Mouse (Mus musculus) liver, embryonic 14.5 days (tissue): ENCODE results near the gene Gpr156. TPM values are rescaled to one million over a fixed set of nuclear protein-coding genes. Genes with fewer than 3 reads are reported as not detected.
A peak's percentile ranks its signal among the peaks of the same experiment; 100 is the strongest.

Experiments used
- ATAC-seq: fragments of 200-750 bp; cut with Nextera tagmentation; 2 replicates; pipeline ENCODE4 v1.8.0; 2017; ENCODE audit warnings: moderate number of reproducible peaks, mild to moderate bottlenecking, moderate library complexity; ENCODE audit not compliant: insufficient read depth
- DNase-seq, 3 experiments: peaks; one replicate each; pipeline ENCODE4 v3.0.0-alpha.2; 2012 to 2013; ENCODE audit warnings: low read depth in 3 of 3, low spot score in 3 of 3
- H3K27ac ChIP-seq: fragments of 300-500 bp; sonication (generic); 2 replicates; pipeline ENCODE4 v1.5.1; 2014; ENCODE audit warnings: moderate library complexity, mild to moderate bottlenecking, control low read depth, inconsistent platforms
- H3K27me3 ChIP-seq: fragments of 300-500 bp; sonication (generic); 2 replicates; pipeline ENCODE4 v1.6.1; 2014; ENCODE audit warnings: mild to moderate bottlenecking, low read length, moderate library complexity; ENCODE audit not compliant: control insufficient read depth, insufficient read depth
- H3K36me3 ChIP-seq: fragments of 300-500 bp; sonication (generic); replicated peaks from 2 replicates; pipeline ENCODE4 v1.6.1; 2014; ENCODE audit warnings: low read depth; ENCODE audit not compliant: control insufficient read depth, insufficient read depth
- H3K4me1 ChIP-seq, 2 experiments: fragments of 200-500 bp in 1 of 2; fragments of 300-500 bp in 1 of 2; sonication (generic) in 1 of 2; replicated peaks; 2 replicates each; pipeline ENCODE4 v1.6.1; 2012 to 2014; ENCODE audit warnings: antibody characterized with exemption in 1 of 2, inconsistent platforms in 1 of 2, low read length in 1 of 2; ENCODE audit not compliant: control insufficient read depth in 2 of 2, insufficient read depth in 2 of 2
- H3K4me2 ChIP-seq: fragments of 300-500 bp; sonication (generic); 2 replicates; pipeline ENCODE4 v1.6.1; 2014; ENCODE audit warnings: low read depth, mild to moderate bottlenecking, control low read depth, moderate library complexity
- H3K4me3 ChIP-seq, 2 experiments: fragments of 200-500 bp in 1 of 2; fragments of 300-500 bp in 1 of 2; sonication (generic) in 1 of 2; 2 replicates each; pipeline ENCODE4 v1.5.1; 2012 to 2014; ENCODE audit warnings: low read depth in 2 of 2, low read length in 2 of 2, mild to moderate bottlenecking in 2 of 2, control low read depth in 1 of 2, inconsistent platforms in 1 of 2, moderate library complexity in 1 of 2; ENCODE audit not compliant: insufficient read depth in 1 of 2
- H3K9ac ChIP-seq: fragments of 300-500 bp; sonication (generic); replicated peaks from 2 replicates; pipeline ENCODE4 v1.6.1; 2014; ENCODE audit warnings: mild to moderate bottlenecking, control low read depth, moderate library complexity
- H3K9me3 ChIP-seq: fragments of 300-500 bp; sonication (generic); 2 replicates; pipeline ENCODE4 v1.6.1; 2016; ENCODE audit warnings: low read length, mixed read lengths; ENCODE audit not compliant: control insufficient read depth
- CTCF ChIP-seq: IDR thresholded peaks from 2 replicates; pipeline ENCODE4 v1.5.1; 2016; ENCODE audit warnings: antibody characterized with exemption, low read depth, control low read depth
- EP300 ChIP-seq: IDR thresholded peaks from 2 replicates; pipeline ENCODE4 v1.6.1; 2016; ENCODE audit warnings: antibody characterized with exemption, low read depth
- WGBS: fragments of 180-500 bp; shearing (Covaris S2); extraction: QIAGEN DNeasy Blood & Tissue Kit; methylation state at CpG from one replicate; pipeline ENCODE4 v1.1.7; 2014; ENCODE audit not compliant: insufficient replicate concordance; 5-methylcytosine and 5-hydroxymethylcytosine counted together
- polyA plus RNA-seq, 2 experiments: library from polyadenylated mRNA; depleted of rRNA in 1 of 2; stranded (reverse) in 1 of 2; unstranded in 1 of 2; fragments of >200 nt; fragmentation: Nextera tagmentation in 1 of 2; extraction: Ambion mirVana in 1 of 2; gene quantifications; 2 replicates each; pipeline versions ENCODE4 v1.2.1 to v1.2.3; 2012 to 2014

The Gpr156 gene
- polyA plus RNA-seq, 2 experiments, result 0.01 TPM; not detected in 1

DNA sequence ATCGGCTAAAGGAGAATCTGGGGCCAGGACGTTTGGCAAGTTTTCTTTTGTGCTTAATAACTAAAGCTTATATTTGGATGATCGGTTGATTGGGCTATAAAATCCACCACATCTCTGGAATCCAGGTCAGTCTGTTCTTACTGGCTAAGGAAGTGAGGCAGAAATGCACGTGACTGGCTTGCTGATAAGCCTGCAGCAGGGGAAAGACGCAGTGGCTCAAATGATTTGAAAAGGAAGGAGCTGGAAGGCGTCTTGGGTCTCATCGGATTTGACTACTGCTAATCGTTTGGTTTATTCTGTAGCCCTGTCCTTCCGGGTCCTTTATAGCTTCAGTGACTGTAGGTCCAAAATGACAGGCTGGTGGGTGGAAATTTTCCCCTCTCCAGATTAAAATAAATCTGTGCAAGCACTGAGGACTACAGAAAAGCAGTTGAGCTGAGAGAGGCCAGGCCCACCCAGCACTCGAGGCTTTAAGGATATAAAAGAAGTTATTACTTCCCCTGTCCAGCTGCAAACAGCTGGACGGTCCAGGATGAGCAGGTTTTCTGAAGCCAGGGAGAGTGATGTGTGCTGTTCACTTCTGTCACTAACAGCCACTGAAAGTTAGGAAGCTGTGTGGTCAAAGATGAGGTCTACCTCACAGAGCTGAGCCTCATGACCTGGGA lies 57.7 kb downstream of the Gpr156 start:
- WGBS, result 41% methylated on average over 11 of the region's 11 CpGs
- Histone ChIP-seq H3K4me3 (no peak overlapping the region), H3K9ac (no peak overlapping the region), H3K9me3 (no peaks in the 10 kb centered on the region), H3K36me3 (no peaks in the 10 kb centered on the region), H3K4me2 (no peak overlapping the region), H3K27me3 (no peaks in the 10 kb centered on the region), H3K27ac (no peak overlapping the region), H3K4me1 (no peaks in the 10 kb centered on the region)
- DNase-seq, result no peak
- no peak for TF ChIP-seq CTCF
- ATAC-seq, result no peak

- DNase-seq (no peak), ATAC-seq (no peak)
- no peaks in the 10 kb centered on the region for H3K36me3 ChIP-seq
- H3K4me3 ChIP-seq, result no peak overlapping the region
- H3K27me3 ChIP-seq, result no peaks in the 10 kb centered on the region
- no peak overlapping the region for H3K9ac ChIP-seq
- TF ChIP-seq CTCF (peak; percentile 31), EP300 (no peak)
- WGBS, result 38% methylated on average over 13 of the region's 13 CpGs
- H3K27ac ChIP-seq, result no peak overlapping the region
- no peaks in the 10 kb centered on the region for H3K4me1 ChIP-seq
- H3K4me2 ChIP-seq, result no peak overlapping the region
- no peaks in the 10 kb centered on the region for H3K9me3 ChIP-seq
Measured at GRCm38 (mm10) chr16:37974520-37975340, 58.4 kb downstream of the Gpr156 start.

GRCm38 (mm10) chr16:37981907-37982306 lies 65.6 kb downstream of the Gpr156 start:
- Histone ChIP-seq H3K9me3 (no peaks in the 10 kb centered on the region), H3K27ac (no peak overlapping the region), H3K36me3 (no peaks in the 10 kb centered on the region), H3K9ac (no peak overlapping the region), H3K27me3 (no peaks in the 10 kb centered on the region), H3K4me3 (no peak overlapping the region), H3K4me1 (no peaks in the 10 kb centered on the region), H3K4me2 (no peak overlapping the region)
- DNase-seq (no peak), ATAC-seq (no peak)
- WGBS, result 48% methylated on average over 1 of the region's 1 CpGs
- TF ChIP-seq CTCF, result no peak
- TF ChIP-seq EP300, result no peak

- Histone ChIP-seq H3K4me3 (no peak overlapping the region), H3K27ac (no peak overlapping the region), H3K27me3 (no peaks in the 10 kb centered on the region), H3K36me3 (no peaks in the 10 kb centered on the region), H3K4me2 (no peak overlapping the region), H3K9ac (no peak overlapping the region), H3K9me3 (no peaks in the 10 kb centered on the region), H3K4me1 (no peaks in the 10 kb centered on the region; a peak in 1 of 4 replicates)
- ATAC-seq (no peak), DNase-seq (no peak)
- 38% methylated on average over 11 of the region's 11 CpGs for WGBS
- TF ChIP-seq CTCF (no peak), EP300 (no peak)
Measured at GRCm38 (mm10) chr16:37988211-37988865, 72.0 kb downstream of the Gpr156 start.

- TF ChIP-seq CTCF (no peak), EP300 (no peak)
- H3K36me3 ChIP-seq, result no peaks in the 10 kb centered on the region
- H3K9ac ChIP-seq, result no peak overlapping the region
- peaks cover 0 to 1% of the 10 kb centered on the region in 2 experiments; a peak in 1 of 4 replicates for H3K4me1 ChIP-seq
- no peak for DNase-seq
- H3K9me3 ChIP-seq, result no peaks in the 10 kb centered on the region
- no peak overlapping the region for H3K4me2 ChIP-seq
- H3K4me3 ChIP-seq, result no peak overlapping the region
- no peak overlapping the region for H3K27ac ChIP-seq
- H3K27me3 ChIP-seq, result no peaks in the 10 kb centered on the region
- no peak for ATAC-seq
- 42% methylated on average over 3 of the region's 3 CpGs for WGBS
Measured at GRCm38 (mm10) chr16:37989796-37990195, 73.5 kb downstream of the Gpr156 start.
